Mouse (Mus musculus): ENCODE results near the gene Anapc11.

Gene Anapc11

DNA sequence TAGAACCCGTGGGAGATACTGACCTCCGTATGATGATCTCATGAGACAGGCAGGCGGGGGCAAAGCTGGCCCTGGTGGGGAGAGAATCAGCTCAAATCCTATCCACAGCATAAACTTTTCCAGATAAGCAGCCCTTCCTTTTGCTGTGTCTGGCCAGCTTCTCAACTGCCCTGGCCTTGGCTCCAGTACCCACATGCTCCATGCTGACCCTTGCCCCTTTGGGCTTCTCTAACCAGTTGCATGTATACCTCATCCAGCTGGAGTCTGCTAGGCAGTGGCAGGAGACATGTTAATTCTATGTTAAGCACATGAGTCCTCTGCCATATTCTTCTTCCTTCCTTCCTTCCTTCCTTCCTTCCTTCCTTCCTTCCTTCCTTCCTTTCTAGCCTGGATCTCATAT is 56.5 kb downstream of the Anapc11 start:
- no peak for DNase-seq (ENCODE audit: low spot score in 2 of 2)

- no peak for DNase-seq (ENCODE audit: low spot score in 2 of 2)
Observed at GRCm38 (mm10) chr11:120657301-120657700, 59.1 kb downstream of the Anapc11 start.

All from spleen, postnatal 36 days (tissue).